Mouse (Mus musculus): ENCODE results near the gene Snx11.

DNA sequence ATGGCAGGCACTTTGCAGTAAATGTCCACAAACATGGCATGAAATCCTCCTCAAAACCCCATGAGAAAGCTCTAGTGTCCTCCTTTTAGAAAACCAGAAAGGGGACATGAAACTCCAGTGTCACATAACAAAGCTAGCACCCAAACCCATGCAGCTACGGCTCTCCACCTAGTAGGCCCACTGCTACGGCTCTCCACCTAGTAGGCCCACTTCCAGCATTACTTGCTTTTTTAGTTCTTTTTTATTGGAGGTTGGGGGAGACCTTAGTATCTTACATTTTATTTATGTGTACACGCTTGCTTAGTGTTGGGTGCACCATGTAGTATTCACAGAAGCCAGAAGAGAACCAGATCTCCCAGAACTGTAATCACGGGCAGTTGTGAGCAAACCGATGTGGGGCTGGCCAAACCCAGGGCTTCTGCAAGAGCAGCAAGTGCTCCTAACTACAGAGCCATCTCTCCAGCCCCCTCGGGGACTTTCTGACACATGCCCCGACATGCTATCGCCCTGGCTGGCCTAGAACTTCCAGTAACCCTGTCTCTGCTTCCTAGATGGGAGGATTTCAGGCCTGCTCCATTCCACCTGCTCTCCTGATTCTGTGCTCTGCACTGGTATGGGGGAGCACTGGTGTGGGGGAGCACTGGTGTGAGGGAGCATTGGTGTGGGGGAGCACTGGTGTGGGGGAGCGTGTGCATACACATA, 5.9 kb downstream of the Snx11 start:
- TF ChIP-seq EP300 (IDR thresholded peaks at IDR 0.05) = no peak
- no peak for TF ChIP-seq CTCF (IDR thresholded peaks at IDR 0.05)
